Mouse (Mus musculus): Measurements from ENCODE around the gene Npm1. TPM values are rescaled to one million over a fixed set of nuclear protein-coding genes. Genes with fewer than 3 reads are reported as not detected.

Npm1 gene
- polyA plus RNA-seq, 1 experiment from 2014 or later: 506 TPM

GRCm38 (mm10) chr11:33195531-33196446 lies 32.8 kb upstream of the Npm1 start:
- Histone ChIP-seq H3K9ac (replicated peaks; ENCODE audit: low read length) (no peak overlapping the region), H3K4me1 (ENCODE audit: control insufficient read depth, insufficient read depth, low read length) (0 out of 2 replicates have a peak, but pooled peaks cover 6% of the 10 kb centered on the region), H3K4me2 (ENCODE audit: low read length) (no peak overlapping the region), H3K9me3 (ENCODE audit: control insufficient read depth, low read length) (0 out of 2 replicates have a peak, but pooled peaks cover 6% of the 10 kb centered on the region), H3K27ac (replicated peaks; ENCODE audit: low read depth, low read length) (no peak overlapping the region), H3K27me3 (ENCODE audit: control insufficient read depth, insufficient read depth, low read length) (peaks cover 66% of the 10 kb centered on the region), H3K36me3 (ENCODE audit: control insufficient read depth, insufficient read depth, low read length) (no peaks in the 10 kb centered on the region), H3K4me3 (replicated peaks; ENCODE audit: low read depth, low read length) (no peak overlapping the region)
- WGBS: 2% methylated on average over 25 of the region's 25 CpGs
- ATAC-seq (ENCODE audit: low FRiP score, low TSS enrichment) (no peak), DNase-seq (peak; percentile 36)

- no peaks in the 10 kb centered on the region for H3K36me3 ChIP-seq (ENCODE audit: control insufficient read depth, insufficient read depth, low read length)
- H3K27me3 ChIP-seq (ENCODE audit: control insufficient read depth, insufficient read depth, low read length): peaks cover 61% of the 10 kb centered on the region
- DNase-seq: no peak
- H3K4me1 ChIP-seq (ENCODE audit: control insufficient read depth, insufficient read depth, low read length): 0 out of 2 replicates have a peak, but pooled peaks cover under 1% of the 10 kb centered on the region
- H3K4me2 ChIP-seq (ENCODE audit: low read length): no peak overlapping the region
- ATAC-seq (ENCODE audit: low FRiP score, low TSS enrichment): no peak
- H3K27ac ChIP-seq (replicated peaks; ENCODE audit: low read depth, low read length): no peak overlapping the region
- no peak overlapping the region for H3K9ac ChIP-seq (replicated peaks; ENCODE audit: low read length)
- WGBS: 22% methylated on average over 7 of the region's 7 CpGs
- no peak overlapping the region for H3K4me3 ChIP-seq (replicated peaks; ENCODE audit: low read depth, low read length)
- H3K9me3 ChIP-seq (ENCODE audit: control insufficient read depth, low read length): 0 out of 2 replicates have a peak, but pooled peaks cover 6% of the 10 kb centered on the region
These were observed 32.1 kb upstream of the Npm1 start for GRCm38 (mm10) chr11:33195061-33195460.

GRCm38 (mm10) chr11:33193695-33194094 lies 30.7 kb upstream of the Npm1 start:
- Histone ChIP-seq H3K9ac (replicated peaks; ENCODE audit: low read length) (no peak overlapping the region), H3K27ac (replicated peaks; ENCODE audit: low read depth, low read length) (no peak overlapping the region), H3K36me3 (ENCODE audit: control insufficient read depth, insufficient read depth, low read length) (no peaks in the 10 kb centered on the region), H3K9me3 (ENCODE audit: control insufficient read depth, low read length) (0 out of 2 replicates have a peak, but pooled peaks cover 6% of the 10 kb centered on the region), H3K4me3 (replicated peaks; ENCODE audit: low read depth, low read length) (no peak overlapping the region), H3K4me1 (ENCODE audit: control insufficient read depth, insufficient read depth, low read length) (no peaks in the 10 kb centered on the region), H3K27me3 (ENCODE audit: control insufficient read depth, insufficient read depth, low read length) (peaks cover 50% of the 10 kb centered on the region), H3K4me2 (ENCODE audit: low read length) (peak overlapping the region; percentile 24; the same call in 1 of the 2 replicates)
- DNase-seq: peak; percentile 42
- ATAC-seq (ENCODE audit: low FRiP score, low TSS enrichment): peak; percentile 48; the same call in 1 of the 2 replicates
- under 1% methylated on average over 12 of the region's 12 CpGs for WGBS

- no peak overlapping the region for H3K27ac ChIP-seq (replicated peaks; ENCODE audit: low read depth, low read length)
- H3K36me3 ChIP-seq (ENCODE audit: control insufficient read depth, insufficient read depth, low read length): no peaks in the 10 kb centered on the region
- 0 out of 2 replicates have a peak, but pooled peaks cover 6% of the 10 kb centered on the region for H3K4me1 ChIP-seq (ENCODE audit: control insufficient read depth, insufficient read depth, low read length)
- H3K27me3 ChIP-seq (ENCODE audit: control insufficient read depth, insufficient read depth, low read length): peaks cover 8% of the 10 kb centered on the region; the same call in 1 of the 2 replicates
- no peak for ATAC-seq (ENCODE audit: low FRiP score, low TSS enrichment)
- 79% methylated on average over 3 of the region's 3 CpGs for WGBS
- H3K9ac ChIP-seq (replicated peaks; ENCODE audit: low read length): no peak overlapping the region
- H3K4me3 ChIP-seq (replicated peaks; ENCODE audit: low read depth, low read length): no peak overlapping the region
- H3K4me2 ChIP-seq (ENCODE audit: low read length): no peak overlapping the region
- no peaks in the 10 kb centered on the region for H3K9me3 ChIP-seq (ENCODE audit: control insufficient read depth, low read length)
- no peak for DNase-seq
These were observed 18.8 kb upstream of the Npm1 start for GRCm38 (mm10) chr11:33181804-33182203.

- peak; percentile 53 for DNase-seq
- H3K4me3 ChIP-seq (replicated peaks; ENCODE audit: low read depth, low read length): 0 out of 2 replicates have a peak overlapping the region, but pooled peaks have one; percentile 1
- H3K4me1 ChIP-seq (ENCODE audit: control insufficient read depth, insufficient read depth, low read length): 0 out of 2 replicates have a peak, but pooled peaks cover 6% of the 10 kb centered on the region
- peak overlapping the region; percentile 34; the same call in 1 of the 2 replicates for H3K9ac ChIP-seq (replicated peaks; ENCODE audit: low read length)
- H3K4me2 ChIP-seq (ENCODE audit: low read length): peak overlapping the region; percentile 35
- no peak overlapping the region for H3K27ac ChIP-seq (replicated peaks; ENCODE audit: low read depth, low read length)
- H3K27me3 ChIP-seq (ENCODE audit: control insufficient read depth, insufficient read depth, low read length): peaks cover 8% of the 10 kb centered on the region; the same call in 1 of the 2 replicates
- 4% methylated on average over 18 of the region's 18 CpGs for WGBS
- H3K36me3 ChIP-seq (ENCODE audit: control insufficient read depth, insufficient read depth, low read length): no peaks in the 10 kb centered on the region
- no peak for ATAC-seq (ENCODE audit: low FRiP score, low TSS enrichment)
- H3K9me3 ChIP-seq (ENCODE audit: control insufficient read depth, low read length): no peaks in the 10 kb centered on the region
These were observed 17.7 kb upstream of the Npm1 start for GRCm38 (mm10) chr11:33180701-33181116.

- Histone ChIP-seq H3K9ac (replicated peaks; ENCODE audit: low read length) (no peak overlapping the region), H3K27me3 (ENCODE audit: control insufficient read depth, insufficient read depth, low read length) (peaks cover 8% of the 10 kb centered on the region; the same call in 1 of the 2 replicates), H3K9me3 (ENCODE audit: control insufficient read depth, low read length) (no peaks in the 10 kb centered on the region), H3K27ac (replicated peaks; ENCODE audit: low read depth, low read length) (no peak overlapping the region), H3K4me1 (ENCODE audit: control insufficient read depth, insufficient read depth, low read length) (0 out of 2 replicates have a peak, but pooled peaks cover 6% of the 10 kb centered on the region), H3K36me3 (ENCODE audit: control insufficient read depth, insufficient read depth, low read length) (no peaks in the 10 kb centered on the region), H3K4me2 (ENCODE audit: low read length) (no peak overlapping the region), H3K4me3 (replicated peaks; ENCODE audit: low read depth, low read length) (no peak overlapping the region)
- ATAC-seq (ENCODE audit: low FRiP score, low TSS enrichment) (no peak), DNase-seq (no peak)
- 11% methylated on average over 1 of the region's 1 CpGs for WGBS
These were observed 16.8 kb upstream of the Npm1 start for GRCm38 (mm10) chr11:33179802-33180201.

- no peaks in the 10 kb centered on the region for H3K9me3 ChIP-seq (ENCODE audit: control insufficient read depth, low read length)
- 33% methylated on average over 20 of the region's 20 CpGs for WGBS
- DNase-seq (peak; percentile 90), ATAC-seq (ENCODE audit: low FRiP score, low TSS enrichment) (no peak; the same call in 1 of the 2 replicates)
- 0 out of 2 replicates have a peak, but pooled peaks cover 6% of the 10 kb centered on the region for H3K4me1 ChIP-seq (ENCODE audit: control insufficient read depth, insufficient read depth, low read length)
- no peak overlapping the region for H3K9ac ChIP-seq (replicated peaks; ENCODE audit: low read length)
- H3K27me3 ChIP-seq (ENCODE audit: control insufficient read depth, insufficient read depth, low read length): peaks cover 8% of the 10 kb centered on the region; the same call in 1 of the 2 replicates
- no peaks in the 10 kb centered on the region for H3K36me3 ChIP-seq (ENCODE audit: control insufficient read depth, insufficient read depth, low read length)
- H3K4me2 ChIP-seq (ENCODE audit: low read length): no peak overlapping the region
- no peak overlapping the region for H3K27ac ChIP-seq (replicated peaks; ENCODE audit: low read depth, low read length)
- H3K4me3 ChIP-seq (replicated peaks; ENCODE audit: low read depth, low read length): no peak overlapping the region
These were observed 13.7 kb upstream of the Npm1 start for GRCm38 (mm10) chr11:33176525-33177245.

GRCm38 (mm10) chr11:33175768-33176167 lies 12.8 kb upstream of the Npm1 start:
- Histone ChIP-seq H3K9ac (replicated peaks; ENCODE audit: low read length) (no peak overlapping the region), H3K36me3 (ENCODE audit: control insufficient read depth, insufficient read depth, low read length) (no peaks in the 10 kb centered on the region), H3K27ac (replicated peaks; ENCODE audit: low read depth, low read length) (no peak overlapping the region), H3K9me3 (ENCODE audit: control insufficient read depth, low read length) (no peaks in the 10 kb centered on the region), H3K4me1 (ENCODE audit: control insufficient read depth, insufficient read depth, low read length) (0 out of 2 replicates have a peak, but pooled peaks cover 4% of the 10 kb centered on the region), H3K4me2 (ENCODE audit: low read length) (no peak overlapping the region), H3K27me3 (ENCODE audit: control insufficient read depth, insufficient read depth, low read length) (peaks cover 8% of the 10 kb centered on the region; the same call in 1 of the 2 replicates), H3K4me3 (replicated peaks; ENCODE audit: low read depth, low read length) (no peak overlapping the region)
- DNase-seq: no peak
- 86% methylated on average over 3 of the region's 3 CpGs for WGBS
- no peak for ATAC-seq (ENCODE audit: low FRiP score, low TSS enrichment)

Data from midbrain, embryonic 14.5 days (tissue).